Mouse (Mus musculus) kidney, postnatal 10 days (tissue): ENCODE data around the gene Myct1.

ENCODE experiments used
- DNase-seq: peaks from one replicate; pipeline ENCODE4 v3.0.0; 2021; ENCODE audit warnings: mixed read lengths

Gene Myct1

GRCm38 (mm10) chr10:5593464-5593863, at the start of gene Myct1:
Gene Myct1, plus strand, starts transcription at chr10:5593775.
- DNase-seq: no peak

GRCm38 (mm10) chr10:5546428-5546827, 47.1 kb upstream of the Myct1 start:
- DNase-seq: no peak

GRCm38 (mm10) chr10:5547769-5548168, 45.8 kb upstream of the Myct1 start:
- DNase-seq: no peak

- no peak for DNase-seq
Observed at GRCm38 (mm10) chr10:5548651-5549050, 44.9 kb upstream of the Myct1 start.

- no peak for DNase-seq
Observed at GRCm38 (mm10) chr10:5549871-5550167, 43.8 kb upstream of the Myct1 start.

- DNase-seq: peak; percentile 68
Observed at GRCm38 (mm10) chr10:5550168-5551021, 43.2 kb upstream of the Myct1 start.

GRCm38 (mm10) chr10:5551382-5551781, 42.2 kb upstream of the Myct1 start, which contains the start of gene Syne1:
Gene Syne1, minus strand, starts transcription at chr10:5551482.
- DNase-seq: no peak

- DNase-seq: peak; percentile 15
Observed at GRCm38 (mm10) chr10:5554941-5555340, 38.6 kb upstream of the Myct1 start.

GRCm38 (mm10) chr10:5558808-5559207, 34.8 kb upstream of the Myct1 start:
- DNase-seq: no peak

- DNase-seq: no peak
Observed at GRCm38 (mm10) chr10:5560526-5560925, 33.0 kb upstream of the Myct1 start.

- DNase-seq: no peak
Observed at GRCm38 (mm10) chr10:5561706-5562105, 31.9 kb upstream of the Myct1 start.

GRCm38 (mm10) chr10:5568991-5569390, 24.6 kb upstream of the Myct1 start:
- DNase-seq: no peak

- no peak for DNase-seq
Observed at GRCm38 (mm10) chr10:5570059-5570458, 23.5 kb upstream of the Myct1 start.

- no peak for DNase-seq
Observed at GRCm38 (mm10) chr10:5571332-5571731, 22.2 kb upstream of the Myct1 start.

- DNase-seq: no peak
Observed at GRCm38 (mm10) chr10:5573328-5573727, 20.2 kb upstream of the Myct1 start.

GRCm38 (mm10) chr10:5591061-5591460, 2.5 kb upstream of the Myct1 start:
- DNase-seq: no peak

- peak; percentile 31 for DNase-seq
Observed at GRCm38 (mm10) chr10:5591996-5592395, 1.6 kb upstream of the Myct1 start.

GRCm38 (mm10) chr10:5594457-5594856, 882 bp downstream of the Myct1 start:
- DNase-seq: no peak

- no peak for DNase-seq
Observed at GRCm38 (mm10) chr10:5596559-5596958, 3.0 kb downstream of the Myct1 start.

GRCm38 (mm10) chr10:5600123-5600522, 6.5 kb downstream of the Myct1 start:
- peak; percentile 83 for DNase-seq

- DNase-seq: peak; percentile 39
Observed at GRCm38 (mm10) chr10:5603512-5603911, 9.9 kb downstream of the Myct1 start.

GRCm38 (mm10) chr10:5604371-5604770, 10.8 kb downstream of the Myct1 start:
- peak; percentile 71 for DNase-seq

- DNase-seq: no peak
Observed at GRCm38 (mm10) chr10:5608874-5609273, 15.3 kb downstream of the Myct1 start.

GRCm38 (mm10) chr10:5615186-5616040, 21.8 kb downstream of the Myct1 start:
- DNase-seq: no peak
